Mouse (Mus musculus): ENCODE data around the gene Slc23a4.

DNA sequence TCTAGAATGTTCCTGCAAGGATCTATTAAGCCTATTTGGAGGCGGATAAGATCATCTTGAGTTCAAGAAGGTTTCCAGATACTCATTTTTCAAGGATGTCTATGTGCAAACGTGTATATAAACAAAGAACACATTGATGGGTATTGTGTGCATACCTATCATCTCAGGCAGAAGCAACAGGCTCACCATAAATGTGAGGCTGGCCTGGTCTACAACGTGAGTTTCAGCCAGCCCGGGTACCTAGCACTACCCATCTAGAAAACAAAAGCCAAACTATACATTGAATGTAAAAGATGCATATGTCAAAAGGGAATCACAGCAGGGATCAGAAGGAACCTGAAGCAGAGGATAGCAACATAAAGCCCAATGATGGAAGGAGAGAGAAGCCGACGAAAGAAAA lies 42.0 kb upstream of the Slc23a4 start:
- TF ChIP-seq POLR2A (IDR thresholded peaks at IDR 0.05; ENCODE audit: borderline replicate concordance, low read depth, low read length), result no peak
- no peak for TF ChIP-seq CTCF (IDR thresholded peaks at IDR 0.05; ENCODE audit: low read depth, low read length)
